Mouse (Mus musculus): ENCODE results near the gene Pnpla6. TPM values are rescaled to one million over a fixed set of nuclear protein-coding genes. Genes with fewer than 3 reads are reported as not detected.

Gene Pnpla6
- total RNA-seq, 2 experiments from 2014 or later = 8.1 to 14.3 TPM

- DNase-seq = peak; percentile 98
- intact Hi-C loops (cut with DNase I) = loop anchor here (1.0 to 5.0 kb wide), 2 partner anchors 14 to 177 kb away; partner anchors contain the start of gene Trappc5
These were observed 14.7 kb upstream of the Pnpla6 start, which contains the start of gene Mcoln1 for GRCm38 (mm10) chr8:3500235-3501090. TSS of gene Mcoln1 (plus strand) at chr8:3500457.

DNA sequence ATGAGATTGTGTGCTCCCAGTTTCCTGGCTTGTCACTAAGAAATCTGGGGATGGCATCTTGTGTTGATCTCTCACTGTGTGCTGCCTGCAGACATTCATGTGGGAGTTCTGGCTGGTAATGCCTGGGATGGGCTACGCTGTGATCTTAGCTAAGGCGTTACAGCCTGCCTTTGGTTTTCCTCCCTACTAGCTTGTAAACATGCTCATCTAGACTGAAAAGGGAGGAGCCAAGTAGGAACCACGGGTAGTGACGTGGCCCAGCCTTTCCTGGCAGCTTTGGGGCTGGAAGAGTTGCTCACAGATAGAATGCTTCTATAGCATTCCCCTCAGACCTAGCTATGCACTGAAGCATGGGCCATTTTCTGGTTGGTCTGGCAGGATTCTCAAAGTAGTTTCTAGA, 13.0 kb upstream of the Pnpla6 start:
- DNase-seq = no peak
- intact Hi-C loops (cut with DNase I) = loop anchor here (5.0 kb wide), 1 partner anchor 175 kb away; the partner anchor contains the start of gene Trappc5

DNA sequence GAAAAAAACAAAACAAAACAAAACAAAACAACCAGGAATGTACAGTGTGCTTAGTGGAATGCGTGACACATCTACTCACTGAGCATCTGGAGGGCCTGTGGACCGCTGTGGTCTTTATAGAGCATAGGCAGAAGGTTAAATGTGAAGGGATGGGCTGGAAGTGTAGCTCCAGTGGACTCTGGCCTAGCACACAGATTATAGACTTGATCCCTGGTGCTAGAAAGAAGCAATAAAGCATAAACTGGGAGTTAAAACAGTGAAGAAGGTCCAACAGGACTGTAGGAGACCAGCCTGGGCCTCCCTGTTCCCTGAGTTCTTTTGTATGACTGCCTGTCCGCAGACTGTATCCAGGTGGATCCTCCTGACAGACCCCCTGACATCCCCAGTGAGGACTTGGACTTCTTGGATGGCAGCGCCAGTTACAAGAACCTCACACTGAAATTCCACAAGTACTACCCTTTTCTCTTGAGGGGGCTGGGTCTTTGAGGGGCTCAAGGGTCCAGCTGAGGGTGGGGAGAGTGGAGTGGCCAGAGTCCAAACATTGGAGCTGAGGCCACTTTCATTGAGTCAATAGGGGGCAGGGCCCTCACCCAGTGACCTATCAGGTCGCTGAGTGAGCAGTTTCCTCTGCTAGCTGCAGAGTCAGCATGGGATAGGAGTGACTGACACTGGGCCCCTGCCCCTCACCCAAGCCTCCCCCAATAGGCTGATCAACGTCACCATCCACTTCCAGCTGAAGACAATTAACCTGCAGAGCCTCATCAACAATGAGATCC, 7.0 kb upstream of the Pnpla6 start:
- intact Hi-C loops (cut with DNase I) = no loop called here
- DNase-seq = no peak

DNA sequence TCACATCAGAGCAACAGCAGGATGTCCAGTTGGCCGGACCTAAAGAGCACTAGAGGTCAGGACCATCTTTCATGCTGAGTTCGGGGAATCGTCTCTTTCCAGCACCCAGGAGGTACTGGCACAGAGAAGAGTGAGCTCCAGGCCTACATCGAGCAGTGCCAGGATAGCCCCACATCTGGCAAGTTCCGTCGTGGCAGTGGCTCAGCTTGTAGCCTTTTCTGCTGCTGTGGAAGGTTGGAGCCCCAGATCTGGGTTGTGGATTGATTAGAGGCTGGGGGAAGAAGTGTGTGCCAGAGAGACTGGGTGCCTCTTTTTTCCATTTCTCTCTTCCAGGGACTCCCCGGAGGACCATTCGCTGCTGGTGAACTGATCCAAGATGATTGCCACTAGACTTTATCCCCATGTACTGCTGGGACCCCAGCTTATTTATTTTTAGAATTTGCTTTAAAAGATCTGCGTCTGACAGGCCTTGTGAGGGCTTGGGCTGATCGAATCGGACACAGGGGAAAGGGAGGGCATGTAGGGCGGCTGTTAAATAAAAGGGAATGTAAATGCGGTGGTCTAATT, 420 bp upstream of the Pnpla6 start:
- intact Hi-C loops (cut with DNase I) = loop anchor here (1.0 to 10.0 kb wide), 4 partner anchors 13 to 740 kb away; partner anchors contain the start of genes Ctxn1, Pet100, Snapc2 and Trappc5

GRCm38 (mm10) chr8:3515771-3516417, 710 bp downstream of the Pnpla6 start:
- DNase-seq = peak in 1 of 2 experiments; percentile 53
- intact Hi-C loops (cut with DNase I) = loop anchor here (1.0 to 10.0 kb wide), 5 partner anchors 23 to 739 kb away; partner anchors contain the start of genes Ctxn1, Pet100, Pex11g and Snapc2

More for the DNA sequence above, 420 bp upstream of the Pnpla6 start:
- no peak for DNase-seq

DNA sequence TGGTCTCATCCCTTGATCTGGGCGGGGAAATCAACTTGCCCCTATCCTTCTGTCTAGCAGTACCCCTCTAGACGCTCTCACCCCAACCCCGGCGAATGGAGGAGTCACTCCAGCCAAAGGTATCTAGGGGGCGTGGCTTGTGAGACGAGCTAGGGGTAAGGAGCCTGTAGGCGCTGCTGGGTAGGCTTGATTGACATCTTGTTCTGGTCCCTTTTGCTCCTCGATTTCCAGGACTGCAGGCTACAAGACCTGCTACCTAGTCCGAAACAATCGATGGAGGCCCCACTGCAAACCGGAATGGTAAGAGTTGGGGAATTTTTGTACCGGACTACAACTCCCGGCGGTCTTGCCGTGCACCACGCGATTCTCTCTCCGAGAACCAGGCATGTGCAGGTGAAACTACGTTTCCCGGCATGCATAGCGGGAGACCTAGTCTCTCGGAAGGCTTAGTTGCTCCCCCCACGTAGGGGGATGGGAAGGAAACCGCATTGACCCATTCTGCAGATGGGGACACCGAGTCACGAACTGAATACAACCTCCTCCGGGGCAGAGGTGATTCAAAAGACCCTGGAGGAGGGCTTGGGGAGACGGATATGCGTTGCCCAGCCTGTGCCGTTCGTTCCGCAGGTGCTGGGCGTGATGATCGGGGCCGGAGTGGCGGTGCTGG, 1.4 kb downstream of the Pnpla6 start:
- DNase-seq = peak; percentile 90 to 91
- intact Hi-C loops (cut with DNase I) = loop anchor here (2.0 to 10.0 kb wide), 4 partner anchors 24 to 738 kb away; partner anchors contain the start of genes Ctxn1, Pet100, Pex11g and Snapc2

DNA sequence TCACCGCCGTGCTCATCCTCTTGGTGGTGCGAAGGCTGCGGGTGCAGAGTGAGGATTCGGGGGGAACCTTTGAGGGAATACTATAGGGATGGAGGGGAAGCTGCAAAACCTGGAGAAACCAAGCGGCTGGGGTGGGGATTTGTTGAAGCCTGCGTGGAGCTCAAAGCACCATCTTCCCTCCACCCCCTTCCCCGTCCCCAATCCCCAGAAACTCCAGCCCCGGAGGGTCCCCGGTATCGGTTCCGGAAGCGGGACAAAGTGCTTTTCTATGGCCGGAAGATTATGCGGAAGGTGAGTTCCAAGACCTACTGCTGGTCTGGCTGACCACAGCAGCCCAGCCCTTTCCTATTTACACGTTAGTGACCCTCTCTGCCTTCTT, 1.9 kb downstream of the Pnpla6 start:
- peak; percentile 27 to 33 for DNase-seq
- intact Hi-C loops (cut with DNase I) = loop anchor here (2.0 to 10.0 kb wide), 4 partner anchors 24 to 738 kb away; partner anchors contain the start of genes Ctxn1, Pet100, Pex11g and Snapc2

- intact Hi-C loops (cut with DNase I) = no loop called here
These were observed 7.0 kb downstream of the Pnpla6 start for GRCm38 (mm10) chr8:3522007-3522697.

GRCm38 (mm10) chr8:3530816-3531215, 15.6 kb downstream of the Pnpla6 start:
- intact Hi-C loops (cut with DNase I) = no loop called here
- DNase-seq = no peak

More at GRCm38 (mm10) chr8:3522007-3522697, 7.0 kb downstream of the Pnpla6 start:
- DNase-seq = no peak

- DNase-seq = no peak
- intact Hi-C loops (cut with DNase I) = no loop called here
These were observed 16.8 kb downstream of the Pnpla6 start for GRCm38 (mm10) chr8:3531936-3532335.

DNA sequence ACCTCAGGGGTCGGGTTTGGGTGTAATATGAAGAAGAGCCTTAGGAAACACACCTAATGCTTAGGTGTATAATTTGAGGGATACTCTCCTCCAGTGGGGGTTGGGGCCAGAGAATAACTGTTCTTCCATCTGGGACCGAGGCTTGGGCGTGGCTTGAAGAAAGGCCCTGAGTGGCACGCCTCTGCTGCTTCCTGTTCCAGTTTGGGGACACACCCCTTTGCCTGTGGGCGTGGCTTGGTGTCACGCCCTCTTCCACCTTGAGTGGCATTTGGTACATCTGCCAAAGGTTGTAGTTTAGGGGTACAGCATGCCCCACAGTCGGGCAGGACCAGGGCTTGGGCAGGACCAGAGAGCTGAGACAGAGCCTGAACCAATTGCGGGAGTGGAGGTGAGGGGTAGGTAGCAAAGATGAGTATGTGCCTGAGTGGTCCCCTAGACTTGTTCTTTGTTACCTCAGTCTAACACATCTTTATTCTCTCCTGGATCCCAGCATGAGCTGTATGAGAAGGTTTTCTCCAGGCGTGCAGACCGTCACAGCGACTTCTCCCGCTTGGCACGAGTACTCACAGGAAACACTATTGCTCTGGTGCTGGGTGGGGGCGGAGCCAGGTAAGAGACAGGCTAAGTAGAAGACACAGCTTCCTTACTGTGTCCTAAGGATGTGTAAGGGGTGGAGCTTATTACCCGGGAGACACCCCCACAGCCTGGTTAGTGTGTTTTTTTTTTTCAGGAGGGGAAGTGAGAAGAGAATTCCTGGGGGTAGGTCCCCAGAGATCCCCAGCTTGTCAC, 21.1 kb downstream of the Pnpla6 start:
- intact Hi-C loops (cut with DNase I) = no loop called here
- DNase-seq = no peak

GRCm38 (mm10) chr8:3536940-3537339, 21.8 kb downstream of the Pnpla6 start:
- DNase-seq = no peak
- intact Hi-C loops (cut with DNase I) = no loop called here

DNA sequence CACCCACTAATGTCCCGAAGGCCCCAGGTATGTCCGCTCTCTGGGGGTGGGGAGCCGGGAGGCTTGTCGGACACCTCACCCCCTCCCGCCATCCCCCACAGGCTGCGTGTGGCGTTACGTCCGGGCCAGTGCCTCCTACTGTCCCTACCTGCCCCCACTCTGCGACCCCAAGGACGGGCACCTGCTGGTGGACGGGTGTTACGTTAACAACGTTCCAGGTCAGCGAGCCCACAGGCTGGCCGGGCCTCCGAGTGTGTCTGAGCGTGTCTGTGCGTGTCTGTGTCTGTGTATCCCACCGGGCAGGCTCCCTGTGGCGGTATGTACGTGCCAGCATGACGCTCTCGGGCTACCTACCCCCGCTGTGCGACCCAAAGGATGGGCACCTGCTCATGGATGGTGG, 22.5 kb downstream of the Pnpla6 start:
- intact Hi-C loops (cut with DNase I) = no loop called here
- DNase-seq = no peak

- intact Hi-C loops (cut with DNase I) = no loop called here
- DNase-seq = no peak
These were observed 24.0 kb downstream of the Pnpla6 start for GRCm38 (mm10) chr8:3539146-3539545.

DNA sequence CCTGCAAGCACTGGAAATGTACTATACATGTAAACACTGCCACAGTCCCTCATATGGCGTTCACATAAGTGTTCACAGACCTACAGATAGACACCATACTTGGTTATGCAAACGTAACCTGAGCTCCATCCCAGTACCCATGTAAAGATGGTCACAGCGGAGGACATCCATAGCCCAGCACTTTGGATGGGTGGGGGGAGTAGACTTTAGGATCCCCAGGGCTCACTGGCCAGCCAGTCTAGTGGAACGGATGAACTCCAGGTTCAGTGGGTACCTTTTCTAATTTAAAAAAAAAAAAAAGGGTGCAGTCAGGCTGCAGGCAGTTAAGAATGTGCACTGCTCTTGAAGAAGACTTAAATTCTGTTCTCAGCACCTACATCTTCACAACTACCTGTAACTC, 24.9 kb downstream of the Pnpla6 start:
- intact Hi-C loops (cut with DNase I) = no loop called here
- no peak for DNase-seq

- intact Hi-C loops (cut with DNase I) = no loop called here
These were observed 31.3 kb downstream of the Pnpla6 start for GRCm38 (mm10) chr8:3546511-3546910.

DNA sequence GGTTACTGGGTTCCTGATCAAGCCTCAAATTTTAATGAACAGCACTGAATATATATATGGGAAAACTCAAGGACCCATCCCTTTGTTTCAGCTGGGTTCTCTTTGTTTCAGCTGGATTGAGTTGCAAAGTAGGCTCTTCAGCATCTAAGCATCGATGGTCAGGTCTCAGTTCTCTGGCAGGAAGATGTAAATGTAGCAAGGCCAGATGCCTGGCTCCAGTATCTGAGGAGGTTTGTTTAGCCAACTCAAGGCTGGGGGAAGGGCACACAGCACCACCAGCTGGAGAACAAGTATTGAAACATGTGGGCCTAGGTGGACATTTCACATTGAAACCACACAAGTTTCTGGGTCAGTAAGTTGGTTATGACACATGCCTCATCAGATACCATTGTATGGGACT, 37.1 kb downstream of the Pnpla6 start:
- intact Hi-C loops (cut with DNase I) = no loop called here
- DNase-seq = no peak

More at GRCm38 (mm10) chr8:3546511-3546910, 31.3 kb downstream of the Pnpla6 start:
- DNase-seq = no peak

DNA sequence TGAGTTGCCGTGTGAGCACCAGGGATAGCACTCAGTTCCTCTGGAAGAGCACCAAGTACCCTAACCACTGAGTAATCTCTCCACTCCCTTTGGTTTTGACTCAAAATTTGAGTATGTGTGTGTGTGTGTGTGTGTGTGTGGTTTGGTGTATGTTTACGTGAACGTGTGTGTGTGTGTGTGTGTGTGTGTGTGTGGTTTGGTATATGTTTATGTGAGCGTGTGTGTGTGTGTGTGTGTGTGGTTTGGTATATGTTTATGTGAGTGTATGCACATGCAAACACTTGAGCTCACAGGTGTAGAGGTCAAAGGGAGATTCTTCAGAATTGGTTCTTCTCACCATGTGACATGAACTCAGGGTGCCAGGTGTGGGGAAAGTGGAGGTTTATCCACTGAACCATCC, 40.9 kb downstream of the Pnpla6 start:
- no peak for DNase-seq
- intact Hi-C loops (cut with DNase I) = no loop called here

Data from heart, postnatal 36 days (tissue).